Mouse (Mus musculus): ENCODE measurements around the gene Tbc1d5. TPM values are rescaled to one million over a fixed set of nuclear protein-coding genes. Genes with fewer than 3 reads are reported as not detected.

Tbc1d5 gene
- polyA plus RNA-seq, 2 experiments: 10.5 to 10.8 TPM

DNA sequence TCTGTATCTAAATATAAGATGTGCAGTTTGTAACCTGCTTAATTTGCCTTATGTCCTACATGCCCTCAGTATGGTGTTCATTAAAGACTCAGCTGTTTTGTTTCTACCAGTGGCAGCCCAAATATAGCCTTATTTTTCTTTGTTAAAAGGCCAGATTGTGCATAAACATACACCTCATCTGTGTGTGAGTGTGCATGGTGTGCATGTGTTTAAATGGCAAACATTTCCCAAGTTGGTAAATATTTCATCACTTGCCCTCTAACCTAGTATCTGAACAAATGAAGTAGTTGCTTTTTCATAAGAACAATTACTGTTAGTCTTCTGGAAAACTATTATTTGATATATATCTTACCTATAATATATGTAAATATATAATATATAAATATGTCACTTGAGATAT is 165.2 kb downstream of the Tbc1d5 start:
- no peak overlapping the region for H3K4me2 ChIP-seq (replicated peaks; ENCODE audit: low read depth, low read length, severe bottlenecking)
- H3K27me3 ChIP-seq (ENCODE audit: control insufficient read depth, insufficient read depth, low read length): no peaks in the 10 kb centered on the region
- no peak overlapping the region for H3K27ac ChIP-seq (replicated peaks; ENCODE audit: low read depth, low read length)
- TF ChIP-seq POLR2A (IDR thresholded peaks at IDR 0.05; ENCODE audit: borderline replicate concordance, extremely low read depth, insufficient read depth, insufficient read length): no peak
- H3K4me3 ChIP-seq (replicated peaks; ENCODE audit: low read length): no peak overlapping the region
- no peak overlapping the region for H3K9ac ChIP-seq (ENCODE audit: low read depth, low read length, severe bottlenecking)
- DNase-seq (ENCODE audit: low spot score) (no peak), ATAC-seq (ENCODE audit: low FRiP score, low read depth) (no peak)
- no peaks in the 10 kb centered on the region for H3K36me3 ChIP-seq (ENCODE audit: control insufficient read depth, insufficient read depth, low read length)
- H3K4me1 ChIP-seq (ENCODE audit: control insufficient read depth, insufficient read depth, low read length): no peaks in the 10 kb centered on the region
- H3K9me3 ChIP-seq (ENCODE audit: control insufficient read depth, low read length): no peaks in the 10 kb centered on the region

DNA sequence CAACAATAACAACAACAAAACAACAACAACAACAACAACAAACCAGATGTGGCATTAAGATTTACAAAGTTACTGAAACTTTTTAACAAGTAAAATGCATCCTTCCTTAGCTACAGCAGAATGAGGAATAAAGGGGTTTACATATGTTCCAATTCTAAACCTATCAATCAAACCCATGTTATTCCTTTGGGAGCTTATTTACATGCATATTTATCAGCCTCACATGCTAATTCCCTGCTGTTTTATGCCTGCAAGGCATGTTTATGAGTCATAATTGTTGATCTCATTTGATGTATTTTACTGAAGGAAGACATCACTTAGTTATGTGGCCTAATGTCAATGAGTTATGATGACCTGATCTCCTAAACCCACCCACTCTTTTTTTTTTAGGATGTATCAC is 176.0 kb downstream of the Tbc1d5 start:
- no peak overlapping the region for H3K4me3 ChIP-seq (replicated peaks; ENCODE audit: low read length)
- no peaks in the 10 kb centered on the region for H3K36me3 ChIP-seq (ENCODE audit: control insufficient read depth, insufficient read depth, low read length)
- ATAC-seq (ENCODE audit: low FRiP score, low read depth): no peak
- H3K4me1 ChIP-seq (ENCODE audit: control insufficient read depth, insufficient read depth, low read length): no peaks in the 10 kb centered on the region
- no peak for TF ChIP-seq POLR2A (IDR thresholded peaks at IDR 0.05; ENCODE audit: borderline replicate concordance, extremely low read depth, insufficient read depth, insufficient read length)
- DNase-seq (ENCODE audit: low spot score): no peak
- H3K27me3 ChIP-seq (ENCODE audit: control insufficient read depth, insufficient read depth, low read length): no peaks in the 10 kb centered on the region
- no peak overlapping the region for H3K27ac ChIP-seq (replicated peaks; ENCODE audit: low read depth, low read length)
- H3K9ac ChIP-seq (ENCODE audit: low read depth, low read length, severe bottlenecking): no peak overlapping the region
- no peak overlapping the region for H3K4me2 ChIP-seq (replicated peaks; ENCODE audit: low read depth, low read length, severe bottlenecking)
- 0 out of 2 replicates have a peak, but pooled peaks cover 3% of the 10 kb centered on the region for H3K9me3 ChIP-seq (ENCODE audit: control insufficient read depth, low read length)

DNA sequence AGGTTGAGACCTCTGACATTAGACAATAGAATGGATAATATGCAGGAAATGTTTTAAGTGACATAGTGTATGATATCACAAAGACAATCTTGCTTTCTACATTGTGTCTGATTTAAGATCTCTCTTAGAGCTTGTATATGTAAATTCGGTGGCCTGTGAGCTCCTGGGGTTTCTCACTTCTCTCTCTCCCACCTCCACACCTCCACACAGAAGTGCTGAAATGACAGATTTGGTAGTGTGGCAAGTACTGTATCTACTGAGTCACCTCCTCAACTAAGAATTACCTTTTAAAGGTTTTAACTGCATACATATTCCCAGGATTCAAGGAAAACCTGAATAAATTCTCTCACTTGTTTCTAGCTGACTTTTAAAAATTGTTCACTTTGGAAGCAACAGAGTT is 180.9 kb downstream of the Tbc1d5 start:
- ATAC-seq (ENCODE audit: low FRiP score, low read depth) (no peak), DNase-seq (ENCODE audit: low spot score) (no peak)
- H3K36me3 ChIP-seq (ENCODE audit: control insufficient read depth, insufficient read depth, low read length): no peaks in the 10 kb centered on the region
- H3K9ac ChIP-seq (ENCODE audit: low read depth, low read length, severe bottlenecking): no peak overlapping the region
- H3K4me3 ChIP-seq (replicated peaks; ENCODE audit: low read length): no peak overlapping the region
- no peaks in the 10 kb centered on the region for H3K27me3 ChIP-seq (ENCODE audit: control insufficient read depth, insufficient read depth, low read length)
- no peaks in the 10 kb centered on the region for H3K4me1 ChIP-seq (ENCODE audit: control insufficient read depth, insufficient read depth, low read length)
- no peak for TF ChIP-seq POLR2A (IDR thresholded peaks at IDR 0.05; ENCODE audit: borderline replicate concordance, extremely low read depth, insufficient read depth, insufficient read length)
- no peaks in the 10 kb centered on the region for H3K9me3 ChIP-seq (ENCODE audit: control insufficient read depth, low read length)
- WGBS: 71% methylated on average over 1 of the region's 1 CpGs
- H3K27ac ChIP-seq (replicated peaks; ENCODE audit: low read depth, low read length): no peak overlapping the region
- no peak overlapping the region for H3K4me2 ChIP-seq (replicated peaks; ENCODE audit: low read depth, low read length, severe bottlenecking)

DNA sequence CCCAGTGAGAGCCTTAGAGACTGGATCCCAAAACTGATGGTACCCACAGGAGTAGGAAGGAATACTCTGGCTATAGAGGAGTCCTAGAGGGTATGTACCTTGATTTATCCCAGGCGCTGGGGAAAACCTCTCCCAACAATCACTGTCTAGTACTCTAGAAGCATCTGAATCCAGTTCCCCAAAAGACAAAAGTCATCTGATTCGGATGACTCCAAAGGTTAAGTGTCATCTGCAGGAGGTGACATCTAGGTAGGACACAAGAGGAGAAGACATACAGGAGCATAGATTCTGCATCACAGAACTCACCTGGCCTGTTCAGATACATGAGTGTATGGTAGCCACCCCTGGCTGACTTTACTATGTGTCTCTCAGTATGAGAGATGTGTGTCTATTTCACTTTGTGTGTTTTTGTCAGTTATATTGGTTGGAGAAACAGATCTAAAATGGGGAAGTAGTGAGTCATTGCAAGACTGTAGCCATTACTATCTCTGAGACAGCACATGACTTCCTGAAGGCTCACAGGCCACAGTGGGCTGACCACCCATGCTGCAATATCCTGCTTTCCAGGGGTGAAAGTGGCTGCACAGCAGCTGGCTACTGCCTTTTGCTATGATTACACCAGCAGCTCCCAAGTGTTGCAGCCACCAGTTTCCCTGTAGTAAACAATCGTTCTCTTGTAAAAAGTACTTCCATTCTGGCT is 185.7 kb downstream of the Tbc1d5 start:
- DNase-seq (ENCODE audit: low spot score) (no peak), ATAC-seq (ENCODE audit: low FRiP score, low read depth) (no peak)
- Histone ChIP-seq H3K36me3 (ENCODE audit: control insufficient read depth, insufficient read depth, low read length) (no peaks in the 10 kb centered on the region), H3K27ac (replicated peaks; ENCODE audit: low read depth, low read length) (no peak overlapping the region), H3K9ac (ENCODE audit: low read depth, low read length, severe bottlenecking) (no peak overlapping the region), H3K9me3 (ENCODE audit: control insufficient read depth, low read length) (no peaks in the 10 kb centered on the region), H3K4me1 (ENCODE audit: control insufficient read depth, insufficient read depth, low read length) (no peaks in the 10 kb centered on the region), H3K4me3 (replicated peaks; ENCODE audit: low read length) (no peak overlapping the region), H3K4me2 (replicated peaks; ENCODE audit: low read depth, low read length, severe bottlenecking) (no peak overlapping the region), H3K27me3 (ENCODE audit: control insufficient read depth, insufficient read depth, low read length) (no peaks in the 10 kb centered on the region)
- no peak for TF ChIP-seq POLR2A (IDR thresholded peaks at IDR 0.05; ENCODE audit: borderline replicate concordance, extremely low read depth, insufficient read depth, insufficient read length)
- WGBS: 82% methylated on average over 3 of the region's 3 CpGs

DNA sequence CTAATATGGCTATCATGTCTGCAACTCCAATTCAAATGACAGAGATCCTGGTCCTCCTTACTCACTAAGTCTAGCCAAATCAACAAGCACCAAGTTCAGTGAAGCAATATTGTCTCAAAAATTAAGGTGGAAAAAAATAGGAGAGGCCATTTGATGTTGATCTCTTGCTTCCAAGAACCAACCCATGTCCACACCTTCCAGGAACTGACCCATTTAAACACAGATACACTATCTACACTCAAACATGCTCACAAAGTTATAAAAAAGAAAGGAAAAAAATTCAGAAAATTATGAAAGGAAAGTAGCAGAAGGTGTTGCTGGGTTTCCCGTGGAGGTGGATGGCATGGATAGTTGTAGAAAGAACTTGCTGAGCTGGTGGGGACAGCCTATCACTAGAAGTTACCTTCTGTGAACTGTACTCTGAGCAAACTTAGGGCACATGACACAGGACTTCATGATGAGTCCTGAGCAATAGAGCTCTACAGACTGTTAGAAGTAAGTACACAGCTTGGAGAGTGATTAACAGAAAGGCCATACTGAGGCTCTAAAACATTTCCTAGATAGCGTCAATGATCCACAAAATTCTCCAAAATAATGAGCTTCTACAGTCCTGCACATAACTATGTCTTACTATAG is 188.3 kb downstream of the Tbc1d5 start:
- 98% methylated on average over 2 of the region's 2 CpGs for WGBS
- Histone ChIP-seq H3K4me3 (replicated peaks; ENCODE audit: low read length) (no peak overlapping the region), H3K27me3 (ENCODE audit: control insufficient read depth, insufficient read depth, low read length) (no peaks in the 10 kb centered on the region), H3K9ac (ENCODE audit: low read depth, low read length, severe bottlenecking) (no peak overlapping the region), H3K4me2 (replicated peaks; ENCODE audit: low read depth, low read length, severe bottlenecking) (no peak overlapping the region), H3K27ac (replicated peaks; ENCODE audit: low read depth, low read length) (no peak overlapping the region), H3K4me1 (ENCODE audit: control insufficient read depth, insufficient read depth, low read length) (no peaks in the 10 kb centered on the region), H3K36me3 (ENCODE audit: control insufficient read depth, insufficient read depth, low read length) (no peaks in the 10 kb centered on the region), H3K9me3 (ENCODE audit: control insufficient read depth, low read length) (no peaks in the 10 kb centered on the region)
- TF ChIP-seq POLR2A (IDR thresholded peaks at IDR 0.05; ENCODE audit: borderline replicate concordance, extremely low read depth, insufficient read depth, insufficient read length): no peak
- DNase-seq (ENCODE audit: low spot score) (no peak), ATAC-seq (ENCODE audit: low FRiP score, low read depth) (no peak)

All from limb, embryonic 14.5 days (tissue).